8 mouse cellular contexts compared by ENCODE assay signal in genomic region chr1:36244058-36244827, GRCm38 (mm10). TPM values are rescaled to one million over a fixed set of nuclear protein-coding genes. Genes with fewer than 3 reads are reported as not detected.
DNase-seq lines count a peak whose midpoint lies in the region; ATAC-seq lines count a peak whose summit lies in the region.

Gene Uggt1 (minus strand): TSS chr1:36244720.

- intact Hi-C loops in gastrocnemius, postnatal 14 days (cut with DNase I; ENCODE audit: low total_unique reads): no loop called here
- intact Hi-C loops in left cerebral cortex, postnatal 10 days (cut with DNase I): no loop called here

- peak; percentile 91 for ATAC-seq in inflammation-experienced regulatory T-cells, adult 6 months
- ATAC-seq in megakaryocyte-erythroid progenitor cell, adult 5-6 weeks (replicated peaks; ENCODE audit: low FRiP score, low TSS enrichment, poor library complexity, severe bottlenecking): peak; percentile 98

- DNase-seq in adrenal gland, adult (ENCODE audit: inconsistent age in 2 of 2, low spot score in 1 of 2): peak; percentile 95 to 97
- DNase-seq in embryo, embryonic 10.5 days (ENCODE audit: low spot score): peak; percentile 97
- DNase-seq in gastrocnemius, postnatal 14 days: peak; percentile 95
- DNase-seq in left cerebral cortex, postnatal 10 days (ENCODE audit: extremely low spot score in 1 of 2, low spot score in 2 of 2): peak; percentile 93 to 95
- DNase-seq in right cerebral cortex, postnatal 25 days: peak; percentile 91
- peak; percentile 88 to 91 for DNase-seq in urinary bladder, postnatal 4 days (ENCODE audit: low spot score in 2 of 2)

RNA-seq across cellular contexts. Expression of gene Uggt1, which starts in this region (rescaled TPM):
- 10 to 100 TPM; 19.5 to 20.3 TPM for total RNA-seq in gastrocnemius, postnatal 14 days (2021)
- polyA plus RNA-seq in inflammation-experienced regulatory T-cells, adult 6 months (2017; shearing (Covaris generic)): 10 to 100 TPM; 22.5 to 27.7 (median 25.2) TPM
- total RNA-seq in left cerebral cortex, postnatal 10 days (2021): 10 to 100 TPM; 41.2 to 43.8 TPM
- total RNA-seq in megakaryocyte-erythroid progenitor cell, adult 5-6 weeks (2014; fragmentation: Nextera tagmentation): 48.7 and 55.4 TPM in 2 replicates
- total RNA-seq in megakaryocyte-erythroid progenitor cell, adult 5-6 weeks (2017): 54.7 and 89.5 TPM in 2 replicates

Comparison
In these comparisons a context has a peak if more than half of its experiments do, and no peak if none do; other contexts are left out.
1. Peak in every context shown above with its lines: DNase-seq and ATAC-seq.